ENCODE assay signal across 9 mouse cellular contexts in the genomic region with DNA sequence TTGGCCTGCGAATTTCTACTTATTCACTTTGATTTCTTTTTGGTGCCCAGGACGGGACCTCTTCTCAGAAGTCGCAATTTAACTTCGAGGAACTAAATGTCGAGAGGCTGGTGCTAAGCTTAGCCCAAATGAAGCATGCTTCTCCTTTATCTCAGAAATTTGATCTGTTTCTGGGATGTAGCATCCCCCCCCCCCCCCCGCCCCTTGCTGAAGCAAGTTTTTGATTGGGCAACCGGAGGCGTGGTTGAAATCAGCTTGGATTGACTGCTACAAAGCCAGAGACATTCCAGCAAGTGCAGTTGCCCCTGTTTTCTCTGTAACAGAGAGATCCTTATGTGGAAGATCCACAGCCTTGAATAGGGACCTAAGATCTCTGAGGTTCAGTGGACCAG. TPM values are rescaled to one million over a fixed set of nuclear protein-coding genes. Genes with fewer than 3 reads are reported as not detected.
A peak's percentile ranks its signal among the peaks of the same experiment; 100 is the strongest.
DNase-seq lines count a peak whose midpoint lies in the region; ATAC-seq and TF ChIP-seq lines count a peak whose summit lies in the region.
"Had no signal": no experiment of that assay in that cellular context is flagged by ENCODE, and none has a peak within 500 bp of the region (broad histone marks: within the 10 kb centered on the region; RNA-seq: fewer than 3 reads in every experiment).

No protein-coding gene starts in this region.

- H3K36me3 ChIP-seq in thymus, adult 2 months (ENCODE audit: control insufficient read depth, insufficient read depth, low read length): peaks cover 18% of the 10 kb centered on the region

- H3K27ac ChIP-seq in thymus, adult 2 months (ENCODE audit: control insufficient read depth, insufficient read depth, low read length): peak overlapping the region; percentile 84; the same call in 1 of the 2 replicates

- 87% methylated on average over 8 of the region's 8 CpGs for WGBS in thymus, adult 2 months

- no peak for TF ChIP-seq CTCF in thymus, adult 2 months (IDR thresholded peaks at IDR 0.05; ENCODE audit: borderline replicate concordance, control insufficient read depth, extremely low read depth, insufficient read depth, low read length, poor library complexity)

- TF ChIP-seq POLR2A in thymus, adult 2 months (IDR thresholded peaks at IDR 0.05; ENCODE audit: control insufficient read depth, extremely low read depth, insufficient read depth, low read length, poor library complexity): no peak

- H3K4me3 ChIP-seq in thymus, adult 2 months (ENCODE audit: control insufficient read depth, insufficient read depth, low read length): no peak overlapping the region

- H3K27me3 ChIP-seq in thymus, adult 2 months (ENCODE audit: control insufficient read depth, insufficient read depth, low read length): no peaks in the 10 kb centered on the region

- ATAC-seq in granulocyte monocyte progenitor cell, adult 5-6 weeks (replicated peaks; ENCODE audit: poor library complexity, severe bottlenecking): no peak

- H3K4me1 ChIP-seq in thymus, adult 2 months (replicated peaks; ENCODE audit: control insufficient read depth, insufficient read depth, low read length): peaks cover 31% of the 10 kb centered on the region

- no peak for DNase-seq in thymus, adult 2 months
- no peak for DNase-seq in thymus, postnatal 36 days
- peak; percentile 13 for DNase-seq in forelimb bud, embryonic 11.5 days (ENCODE audit: low read depth, low spot score)
- DNase-seq in lung, postnatal 10 days: peak; percentile 52
- no peak for DNase-seq in layer of hippocampus, adult 11-12 months (ENCODE audit: low spot score)
- no peak for DNase-seq in frontal cortex, postnatal 36 days (ENCODE audit: low spot score in 2 of 2)
- DNase-seq: adrenal gland, adult 8-10 months had no signal

RNA-seq across cellular contexts. Expression of gene Cutc, which starts 22.8 kb away (rescaled TPM):
- polyA plus RNA-seq in thymus, adult 2 months (2012; rRNA removed): 5.4 and 5.5 TPM in 2 replicates
- 29.7 and 33.8 TPM in 2 replicates for total RNA-seq in granulocyte monocyte progenitor cell, adult 5-6 weeks (2014; fragmentation: Nextera tagmentation)
- 22.3 and 46.1 TPM in 2 replicates for total RNA-seq in granulocyte monocyte progenitor cell, adult 5-6 weeks (2017)

RNA-seq across cellular contexts. Expression of gene Cox15, which starts 22.8 kb away (rescaled TPM):
- polyA plus RNA-seq in thymus, adult 2 months (2012; rRNA removed): 17.3 and 17.4 TPM in 2 replicates
- 9.6 and 12.8 TPM in 2 replicates for total RNA-seq in granulocyte monocyte progenitor cell, adult 5-6 weeks (2014; fragmentation: Nextera tagmentation)
- 14.7 and 17.1 TPM in 2 replicates for total RNA-seq in granulocyte monocyte progenitor cell, adult 5-6 weeks (2017)

RNA-seq across cellular contexts. Expression of gene Entpd7, which starts 40.6 kb away (rescaled TPM):
- 8.8 and 10.1 TPM in 2 replicates for polyA plus RNA-seq in thymus, adult 2 months (2012; rRNA removed)
- 22.0 and 23.1 TPM in 2 replicates for total RNA-seq in granulocyte monocyte progenitor cell, adult 5-6 weeks (2014; fragmentation: Nextera tagmentation)
- 7.0 and 12.3 TPM in 2 replicates for total RNA-seq in granulocyte monocyte progenitor cell, adult 5-6 weeks (2017)

RNA-seq across cellular contexts. Expression of gene Abcc2, which starts 52.0 kb away (rescaled TPM):
- polyA plus RNA-seq in thymus, adult 2 months (2012; rRNA removed): 0.46 and 1.1 TPM in 2 replicates
- total RNA-seq in granulocyte monocyte progenitor cell, adult 5-6 weeks (2014; fragmentation: Nextera tagmentation): 3.2 and 7.3 TPM in 2 replicates
- 5.3 and 6.7 TPM in 2 replicates for total RNA-seq in granulocyte monocyte progenitor cell, adult 5-6 weeks (2017)
- total RNA-seq: hematopoietic stem cell, adult 5-6 weeks had no signal

RNA-seq across cellular contexts. Expression of gene Slc25a28, which starts 55.4 kb away (rescaled TPM):
- polyA plus RNA-seq in thymus, adult 2 months (2012; rRNA removed): 80.5 and 88.7 TPM in 2 replicates
- total RNA-seq in granulocyte monocyte progenitor cell, adult 5-6 weeks (2014; fragmentation: Nextera tagmentation): 47.1 and 50.0 TPM in 2 replicates
- 36.0 and 36.1 TPM in 2 replicates for total RNA-seq in granulocyte monocyte progenitor cell, adult 5-6 weeks (2017)

Comparison
In these comparisons a context has a peak if more than half of its experiments do, and no peak if none do; other contexts are left out.
1. DNase-seq: peak in forelimb bud, embryonic 11.5 days (single experiment) and lung, postnatal 10 days (single experiment); none in thymus, adult 2 months (single experiment), thymus, postnatal 36 days (0 of 2), layer of hippocampus, adult 11-12 months (single experiment) and frontal cortex, postnatal 36 days (0 of 2).